Mouse (Mus musculus) E14TG2a.4 (cell line): Measurements from ENCODE around the gene Tln2.

Experiments
- H3K27me3 ChIP-seq: 2 replicates; pipeline ENCODE4 v1.6.1; 2014; ENCODE audit warnings: low read length, control low read depth; ENCODE audit not compliant: insufficient read depth
- H3K36me3 ChIP-seq: 2 replicates; pipeline ENCODE4 v1.6.1; 2014; ENCODE audit warnings: low read length, control low read depth; ENCODE audit not compliant: insufficient read depth
- H3K4me1 ChIP-seq: replicated peaks from 2 replicates; pipeline ENCODE4 v1.6.1; 2014; ENCODE audit warnings: low read depth, low read length, control low read depth
- H3K4me3 ChIP-seq: replicated peaks from 2 replicates; pipeline ENCODE4 v1.5.1; 2014; ENCODE audit warnings: mild to moderate bottlenecking, low read length
- H3K9me3 ChIP-seq: 2 replicates; pipeline ENCODE4 v1.6.1; 2014; ENCODE audit warnings: low read length, control low read depth
- CTCF ChIP-seq: conservative IDR thresholded peaks from 2 replicates; pipeline ENCODE4 v1.5.1; 2014; ENCODE audit warnings: low read length
- NANOG ChIP-seq: IDR thresholded peaks from 2 replicates; pipeline ENCODE4 v1.6.1; 2014; ENCODE audit warnings: borderline replicate concordance, low read length, mixed read lengths
- POU5F1 ChIP-seq: IDR thresholded peaks from 2 replicates; pipeline ENCODE4 v1.6.1; 2014; ENCODE audit warnings: low read length, borderline replicate concordance

Tln2 gene

GRCm38 (mm10) chr9:67178203-67178602, 381.3 kb downstream of the Tln2 start:
- no peaks in the 10 kb centered on the region for H3K27me3 ChIP-seq
- H3K4me3 ChIP-seq: no peak overlapping the region
- H3K9me3 ChIP-seq: no peaks in the 10 kb centered on the region
- no peaks in the 10 kb centered on the region for H3K36me3 ChIP-seq
- TF ChIP-seq CTCF: no peak
- TF ChIP-seq POU5F1: no peak
- no peak for TF ChIP-seq NANOG
- H3K4me1 ChIP-seq: peaks cover 16% of the 10 kb centered on the region

- Histone ChIP-seq H3K9me3 (no peaks in the 10 kb centered on the region), H3K36me3 (no peaks in the 10 kb centered on the region), H3K27me3 (no peaks in the 10 kb centered on the region), H3K4me1 (peaks cover 16% of the 10 kb centered on the region), H3K4me3 (no peak overlapping the region)
- TF ChIP-seq NANOG (no peak), CTCF (no peak), POU5F1 (no peak)
These were observed 383.4 kb downstream of the Tln2 start for GRCm38 (mm10) chr9:67176073-67176472.

GRCm38 (mm10) chr9:67173816-67174215, 385.7 kb downstream of the Tln2 start:
- H3K27me3 ChIP-seq: no peaks in the 10 kb centered on the region
- H3K36me3 ChIP-seq: no peaks in the 10 kb centered on the region
- TF ChIP-seq POU5F1 (no peak), CTCF (peak; percentile 65)
- H3K4me1 ChIP-seq: peaks cover 16% of the 10 kb centered on the region
- H3K9me3 ChIP-seq: no peaks in the 10 kb centered on the region
- H3K4me3 ChIP-seq: no peak overlapping the region

- Histone ChIP-seq H3K9me3 (no peaks in the 10 kb centered on the region), H3K27me3 (no peaks in the 10 kb centered on the region), H3K4me3 (no peak overlapping the region), H3K4me1 (peaks cover 12% of the 10 kb centered on the region), H3K36me3 (no peaks in the 10 kb centered on the region)
- TF ChIP-seq CTCF (no peak), NANOG (no peak), POU5F1 (no peak)
These were observed 386.3 kb downstream of the Tln2 start for GRCm38 (mm10) chr9:67173154-67173553.

GRCm38 (mm10) chr9:67171409-67171808, 388.1 kb downstream of the Tln2 start:
- Histone ChIP-seq H3K9me3 (no peaks in the 10 kb centered on the region), H3K27me3 (no peaks in the 10 kb centered on the region), H3K4me1 (peaks cover 12% of the 10 kb centered on the region), H3K4me3 (no peak overlapping the region), H3K36me3 (no peaks in the 10 kb centered on the region)
- TF ChIP-seq NANOG (no peak), POU5F1 (no peak), CTCF (peak; percentile 66)

GRCm38 (mm10) chr9:67170759-67171158, 388.7 kb downstream of the Tln2 start:
- TF ChIP-seq NANOG (no peak), POU5F1 (no peak), CTCF (no peak)
- H3K4me1 ChIP-seq: peaks cover 12% of the 10 kb centered on the region
- H3K9me3 ChIP-seq: no peaks in the 10 kb centered on the region
- no peaks in the 10 kb centered on the region for H3K36me3 ChIP-seq
- no peaks in the 10 kb centered on the region for H3K27me3 ChIP-seq
- no peak overlapping the region for H3K4me3 ChIP-seq

GRCm38 (mm10) chr9:67170047-67170446, 389.5 kb downstream of the Tln2 start:
- no peaks in the 10 kb centered on the region for H3K36me3 ChIP-seq
- no peaks in the 10 kb centered on the region for H3K27me3 ChIP-seq
- peaks cover 12% of the 10 kb centered on the region for H3K4me1 ChIP-seq
- H3K9me3 ChIP-seq: no peaks in the 10 kb centered on the region
- H3K4me3 ChIP-seq: no peak overlapping the region
- no peak for TF ChIP-seq NANOG
- TF ChIP-seq CTCF: no peak
- no peak for TF ChIP-seq POU5F1
